Mouse (Mus musculus) mesoderm, embryonic 11.5 days (tissue): ENCODE results near the gene Fam104a.
A peak's percentile ranks its signal among the peaks of the same experiment; 100 is the strongest.

Source experiments
- DNase-seq: peaks from one replicate; pipeline ENCODE4 v3.0.0-alpha.2; 2012; ENCODE audit warnings: low read depth, low spot score

Gene Fam104a

GRCm38 (mm10) chr11:113632303-113632702 lies 51.7 kb downstream of the Fam104a start:
- no peak for DNase-seq

GRCm38 (mm10) chr11:113631862-113632261 lies 52.1 kb downstream of the Fam104a start:
- DNase-seq, result no peak

GRCm38 (mm10) chr11:113631302-113631701 lies 52.7 kb downstream of the Fam104a start:
- DNase-seq, result no peak

GRCm38 (mm10) chr11:113630642-113631041 lies 53.3 kb downstream of the Fam104a start:
- DNase-seq, result no peak

GRCm38 (mm10) chr11:113627785-113628184 lies 56.2 kb downstream of the Fam104a start:
- DNase-seq, result peak; percentile 39

GRCm38 (mm10) chr11:113625437-113625836 lies 58.5 kb downstream of the Fam104a start:
- DNase-seq, result no peak

- no peak for DNase-seq
Measured at GRCm38 (mm10) chr11:113622028-113622427, 61.9 kb downstream of the Fam104a start.

GRCm38 (mm10) chr11:113621001-113621400 lies 63.0 kb downstream of the Fam104a start:
- no peak for DNase-seq

- no peak for DNase-seq
Measured at GRCm38 (mm10) chr11:113619420-113620080, 64.4 kb downstream of the Fam104a start.

GRCm38 (mm10) chr11:113618672-113619419 lies 65.1 kb downstream of the Fam104a start, which contains the start of gene Sstr2:
TSS of gene Sstr2 (plus strand) at chr11:113619342.
- DNase-seq, result peak; percentile 69

GRCm38 (mm10) chr11:113618303-113618671 lies 65.7 kb downstream of the Fam104a start:
- DNase-seq, result no peak

- peak; percentile 72 for DNase-seq
Measured at GRCm38 (mm10) chr11:113617132-113617911, 66.6 kb downstream of the Fam104a start.

- DNase-seq, result no peak
Measured at GRCm38 (mm10) chr11:113614476-113614875, 69.5 kb downstream of the Fam104a start.

- DNase-seq, result peak; percentile 77
Measured at GRCm38 (mm10) chr11:113611664-113612611, 72.0 kb downstream of the Fam104a start.
